Mouse (Mus musculus) heart, postnatal 0 days (tissue): ENCODE data around the gene Gm49405. TPM values are rescaled to one million over a fixed set of nuclear protein-coding genes. Genes with fewer than 3 reads are reported as not detected.
"Not testable (repeated sequence)": the region's sequence is repeated elsewhere in the genome, so short reads cannot be mapped to it uniquely, and the experiment has no call there.

ENCODE experiments used
- ATAC-seq: fragments of 200-750 bp; cut with Nextera tagmentation; 2 replicates; pipeline ENCODE4 v1.8.0; 2017; ENCODE audit warnings: low read depth, moderate number of reproducible peaks, moderate library complexity; ENCODE audit not compliant: insufficient read depth
- DNase-seq: peaks from one replicate; pipeline ENCODE4 v3.0.0-alpha.2; 2016; ENCODE audit warnings: low spot score
- H3K27ac ChIP-seq: fragments of 300-500 bp; sonication (generic); 2 replicates; pipeline ENCODE4 v1.5.1; 2014; ENCODE audit warnings: low read depth, mild to moderate bottlenecking
- H3K27me3 ChIP-seq: fragments of 300-500 bp; sonication (generic); 2 replicates; pipeline ENCODE4 v1.6.1; 2014; ENCODE audit warnings: low read length, mixed read lengths; ENCODE audit not compliant: control insufficient read depth, insufficient read depth
- H3K36me3 ChIP-seq: fragments of 300-500 bp; sonication (generic); replicated peaks from 2 replicates; pipeline ENCODE4 v1.6.1; 2014; ENCODE audit warnings: low read length, mixed read lengths; ENCODE audit not compliant: control insufficient read depth, insufficient read depth
- H3K4me1 ChIP-seq: fragments of 300-500 bp; sonication (generic); 2 replicates; pipeline ENCODE4 v1.6.1; 2014; ENCODE audit warnings: antibody characterized with exemption; ENCODE audit not compliant: control insufficient read depth, insufficient read depth
- H3K4me2 ChIP-seq: fragments of 300-500 bp; sonication (generic); 2 replicates; pipeline ENCODE4 v1.6.1; 2014; ENCODE audit warnings: low read depth, mild to moderate bottlenecking, low read length, moderate library complexity
- H3K4me3 ChIP-seq: fragments of 300-500 bp; sonication (generic); 2 replicates; pipeline ENCODE4 v1.5.1; 2014; ENCODE audit warnings: low read depth, low read length
- H3K9ac ChIP-seq: fragments of 300-500 bp; sonication (generic); replicated peaks from 2 replicates; pipeline ENCODE4 v1.6.1; 2014; ENCODE audit warnings: low read depth, low read length, mixed read lengths
- H3K9me3 ChIP-seq: fragments of 300-500 bp; sonication (generic); replicated peaks from 2 replicates; pipeline ENCODE4 v1.6.1; 2016; ENCODE audit warnings: low read length; ENCODE audit not compliant: control insufficient read depth
- CTCF ChIP-seq: IDR thresholded peaks from 2 replicates; pipeline ENCODE4 v1.5.1; 2016; ENCODE audit warnings: antibody characterized with exemption, control low read depth, low read depth
- EP300 ChIP-seq: IDR thresholded peaks from 2 replicates; pipeline ENCODE4 v1.6.1; 2016; ENCODE audit warnings: antibody characterized with exemption, low read depth
- whole genome bisulfite sequencing: fragments of 180-500 bp; shearing (Covaris S2); extraction: QIAGEN DNeasy Blood & Tissue Kit; methylation state at CpG from one replicate; pipeline ENCODE4 v1.1.7; 2014; 5-methylcytosine and 5-hydroxymethylcytosine counted together
- polyA plus RNA-seq: library from polyadenylated mRNA; unstranded; fragments of >200 nt; fragmentation: Nextera tagmentation; extraction: Ambion mirVana; gene quantifications from 2 replicates; pipeline ENCODE4 v1.2.1, GENCODE M21; 2015
- total RNA-seq: library from RNA; depleted of rRNA; stranded (reverse); fragments of >200 nt; gene quantifications from 2 replicates; pipeline ENCODE4 v1.2.3, GENCODE M21; 2014; ENCODE audit warnings: low replicate concordance

The Gm49405 gene
- total and polyA plus RNA-seq, 2 experiments from 2014 or later, result 3.6 to 7.0 TPM

DNA sequence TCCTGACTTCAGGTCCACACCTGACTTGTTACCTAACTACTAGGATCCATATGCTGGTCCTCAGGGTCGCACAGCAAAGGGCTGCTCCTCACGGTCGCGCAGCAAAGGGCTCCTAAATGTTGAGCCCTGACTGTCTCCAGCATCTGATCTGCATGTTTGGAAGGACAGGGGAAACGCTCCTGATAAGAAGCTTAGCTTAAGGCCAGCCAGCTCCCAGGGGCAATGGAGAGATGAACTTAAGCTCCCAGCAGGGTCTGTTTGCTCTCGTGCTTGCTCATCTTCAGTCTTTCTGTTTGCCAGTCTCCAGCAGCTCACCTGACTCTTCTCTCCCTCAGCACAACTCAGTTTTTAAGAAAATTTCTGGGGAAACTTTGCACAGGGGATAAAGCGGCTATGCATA is 32.2 kb downstream of the Gm49405 start:
- ATAC-seq, result no peak
- TF ChIP-seq EP300 (no peak), CTCF (no peak)
- Histone ChIP-seq H3K4me3 (no peak overlapping the region), H3K4me2 (no peak overlapping the region), H3K4me1 (peaks cover 4% of the 10 kb centered on the region), H3K27ac (no peak overlapping the region), H3K27me3 (no peaks in the 10 kb centered on the region), H3K9me3 (no peaks in the 10 kb centered on the region), H3K36me3 (0 out of 2 replicates have a peak, but pooled peaks cover 6% of the 10 kb centered on the region), H3K9ac (no peak overlapping the region)
- DNase-seq, result peak; percentile 3
- WGBS, result 46% methylated on average over 7 of the region's 7 CpGs

DNA sequence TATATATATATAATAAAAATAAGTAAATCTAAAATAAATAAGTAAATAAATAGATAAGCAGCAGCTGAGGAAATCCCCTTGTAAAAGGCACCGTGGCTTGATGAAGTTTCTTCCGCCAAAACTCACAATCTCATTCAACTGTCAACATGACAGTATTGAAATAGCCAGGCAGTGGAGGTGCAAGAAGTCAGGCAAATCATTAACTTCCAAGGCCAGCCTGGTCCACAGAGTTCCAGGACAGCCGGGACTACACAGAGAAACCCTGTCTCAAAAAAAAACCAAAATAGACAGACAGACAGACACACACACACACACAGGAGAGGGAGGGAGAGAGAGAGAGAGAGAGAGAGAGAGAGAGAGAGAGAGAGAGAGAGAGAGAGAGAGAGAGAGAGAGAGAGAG is 32.9 kb downstream of the Gm49405 start:
- peaks cover 6% of the 10 kb centered on the region for H3K4me1 ChIP-seq
- H3K27ac ChIP-seq, result no peak overlapping the region
- no peak for ATAC-seq
- H3K9ac ChIP-seq, result no peak overlapping the region
- 65% methylated on average over 3 of the region's 3 CpGs for WGBS
- DNase-seq, result no peak
- H3K4me3 ChIP-seq, result no peak overlapping the region
- H3K4me2 ChIP-seq, result no peak overlapping the region
- H3K9me3 ChIP-seq, result no peaks in the 10 kb centered on the region
- TF ChIP-seq CTCF (no peak), EP300 (no peak)
- 0 out of 2 replicates have a peak, but pooled peaks cover 6% of the 10 kb centered on the region for H3K36me3 ChIP-seq
- no peaks in the 10 kb centered on the region for H3K27me3 ChIP-seq

- Histone ChIP-seq H3K4me2 (no peak overlapping the region), H3K4me1 (peaks cover 8% of the 10 kb centered on the region), H3K27ac (no peak overlapping the region), H3K27me3 (no peaks in the 10 kb centered on the region), H3K9me3 (no peaks in the 10 kb centered on the region), H3K4me3 (no peak overlapping the region), H3K36me3 (0 out of 2 replicates have a peak, but pooled peaks cover 6% of the 10 kb centered on the region), H3K9ac (no peak overlapping the region)
- ATAC-seq, result no peak
- no peak for TF ChIP-seq EP300
- TF ChIP-seq CTCF, result no peak
- no peak for DNase-seq
- 64% methylated on average over 5 of the region's 5 CpGs for WGBS
Observed at GRCm38 (mm10) chr19:4033742-4034141, 33.3 kb downstream of the Gm49405 start.

GRCm38 (mm10) chr19:4036327-4037045 is 36.1 kb downstream of the Gm49405 start:
- no peak overlapping the region for H3K9ac ChIP-seq
- TF ChIP-seq EP300, result no peak
- no peak for TF ChIP-seq CTCF
- H3K4me1 ChIP-seq, result peaks cover 8% of the 10 kb centered on the region
- 73% methylated on average over 12 of the region's 12 CpGs for WGBS
- H3K9me3 ChIP-seq, result no peaks in the 10 kb centered on the region
- ATAC-seq (no peak), DNase-seq (no peak)
- 0 out of 2 replicates have a peak, but pooled peaks cover 6% of the 10 kb centered on the region for H3K36me3 ChIP-seq
- no peak overlapping the region for H3K27ac ChIP-seq
- H3K27me3 ChIP-seq, result no peaks in the 10 kb centered on the region
- no peak overlapping the region for H3K4me3 ChIP-seq
- no peak overlapping the region for H3K4me2 ChIP-seq

GRCm38 (mm10) chr19:4037154-4037787 is 36.8 kb downstream of the Gm49405 start:
- 21% methylated on average over 7 of the region's 8 CpGs for WGBS
- Histone ChIP-seq H3K4me2 (peak overlapping the region; percentile 84), H3K27ac (peak overlapping the region; percentile 58), H3K9ac (peak overlapping the region; percentile 71), H3K4me3 (peak overlapping the region; percentile 63)
- not testable (repeated sequence) for H3K27me3 ChIP-seq, H3K9me3 ChIP-seq, H3K4me1 ChIP-seq, H3K36me3 ChIP-seq, DNase-seq, ATAC-seq
